Mouse (Mus musculus) heart, adult 2 months (tissue): ENCODE data around the gene Wdr1.

Source experiments
- CTCF ChIP-seq: fragments of 200-600 bp; IDR thresholded peaks from 2 replicates; pipeline ENCODE4 v1.8.1; 2022; ENCODE audit warnings: antibody characterized with exemption, mild to moderate bottlenecking, moderate library complexity
- POLR2A ChIP-seq: fragments of 200-500 bp; IDR thresholded peaks from 2 replicates; pipeline ENCODE4 v1.6.1; 2011; ENCODE audit warnings: mild to moderate bottlenecking, low read depth, low read length, control low read depth; ENCODE audit not compliant: insufficient read depth

DNA sequence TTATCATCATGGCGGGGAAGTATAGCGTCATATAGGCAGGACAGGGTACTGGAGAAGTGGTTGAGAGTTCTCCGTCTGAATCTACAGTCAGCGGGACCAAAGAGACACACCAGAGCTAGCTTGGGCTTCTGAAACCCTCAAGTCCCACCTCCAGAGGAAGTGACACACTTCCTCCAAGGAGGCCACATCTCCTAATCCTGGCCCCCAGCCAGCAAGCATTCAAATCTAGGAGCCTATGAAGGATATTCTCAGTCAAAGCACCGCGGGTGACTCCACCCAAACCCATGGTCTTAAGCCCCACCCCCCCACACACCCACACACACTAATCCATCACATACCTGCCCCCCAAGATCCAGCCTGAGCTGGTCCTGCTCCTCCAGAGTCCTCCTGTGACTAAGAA, 69.1 kb downstream of the Wdr1 start:
- TF ChIP-seq CTCF (no peak), POLR2A (no peak)
